Mouse (Mus musculus): ENCODE measurements around the gene Arid1b. TPM values are rescaled to one million over a fixed set of nuclear protein-coding genes. Genes with fewer than 3 reads are reported as not detected.
A peak's percentile ranks its signal among the peaks of the same experiment; 100 is the strongest.

Arid1b gene
- total and polyA plus RNA-seq, 3 experiments = 6.1 to 12.4 (median 9.7) TPM

- Histone ChIP-seq H3K27ac (ENCODE audit: insufficient read depth, low read depth) (no peak overlapping the region), H3K79me2 (replicated peaks; ENCODE audit: control insufficient read depth, extremely low read depth, insufficient read depth, poor library complexity, severe bottlenecking) (no peaks in the 10 kb centered on the region), H3K9me3 (replicated peaks; ENCODE audit: low read length) (no peaks in the 10 kb centered on the region), H3K36me3 (replicated peaks in 1 of 2; ENCODE audit: control insufficient read depth in 1 of 2, insufficient read depth in 1 of 2, low read length in 1 of 2) (peaks cover 0 to 50% of the 10 kb centered on the region in 2 experiments), H3K9ac (ENCODE audit: insufficient read depth, low read depth) (no peak overlapping the region), H3K4me1 (ENCODE audit: control insufficient read depth in 1 of 2, insufficient read depth in 2 of 2) (peaks cover 0 to 68% of the 10 kb centered on the region in 2 experiments; a peak in 2 of 4 replicates), H3K4me2 (ENCODE audit: insufficient read depth, low read depth, poor library complexity, severe bottlenecking) (no peak overlapping the region), H3K4me3 (replicated peaks in 1 of 3; ENCODE audit: low read depth in 2 of 3, low read length in 2 of 3, poor library complexity in 1 of 3) (no peak overlapping the region), H3K27me3 (replicated peaks) (no peaks in the 10 kb centered on the region)
- dilution Hi-C loops (cut with MboI; ENCODE audit: extremely low pct_ligation_motif_present, extremely low pct_unique_long_range_greater_than_20kb, low sequenced_read_pairs) (no loop called here), in situ Hi-C loops (cut with MboI; ENCODE audit: low pct_ligation_motif_present, low pct_unique_long_range_greater_than_20kb, low sequenced_read_pairs) (no loop called here)
- DNase-seq (ENCODE audit: extremely low read depth) = no peak
- no peak for TF ChIP-seq CHD1 (IDR thresholded peaks at IDR 0.05; ENCODE audit: low read depth, low read length)
These were observed 69.5 kb downstream of the Arid1b start for GRCm38 (mm10) chr17:5063471-5064176.

- no peak overlapping the region for H3K9ac ChIP-seq (ENCODE audit: insufficient read depth, low read depth)
- dilution Hi-C loops (cut with MboI; ENCODE audit: extremely low pct_ligation_motif_present, extremely low pct_unique_long_range_greater_than_20kb, low sequenced_read_pairs) (no loop called here), in situ Hi-C loops (cut with MboI; ENCODE audit: low pct_ligation_motif_present, low pct_unique_long_range_greater_than_20kb, low sequenced_read_pairs) (no loop called here)
- DNase-seq (ENCODE audit: extremely low read depth) = no peak
- H3K79me2 ChIP-seq (replicated peaks; ENCODE audit: control insufficient read depth, extremely low read depth, insufficient read depth, poor library complexity, severe bottlenecking) = no peaks in the 10 kb centered on the region; the same call in 1 of the 2 replicates
- H3K27ac ChIP-seq (ENCODE audit: insufficient read depth, low read depth) = no peak overlapping the region
- peaks cover 0 to 64% of the 10 kb centered on the region in 2 experiments; a peak in 2 of 4 replicates for H3K4me1 ChIP-seq (ENCODE audit: control insufficient read depth in 1 of 2, insufficient read depth in 2 of 2)
- no peaks in the 10 kb centered on the region for H3K9me3 ChIP-seq (replicated peaks; ENCODE audit: low read length)
- no peaks in the 10 kb centered on the region for H3K27me3 ChIP-seq (replicated peaks)
- no peak overlapping the region for H3K4me2 ChIP-seq (ENCODE audit: insufficient read depth, low read depth, poor library complexity, severe bottlenecking)
- TF ChIP-seq HCFC1 (IDR thresholded peaks at IDR 0.05; ENCODE audit: low read depth, low read length) = no peak
- no peak for TF ChIP-seq BHLHE40 (IDR thresholded peaks at IDR 0.05; ENCODE audit: low read depth, low read length)
- peak; percentile 35; the same call in 1 of the 2 replicates for TF ChIP-seq SMC3 (IDR thresholded peaks at IDR 0.05; ENCODE audit: low read depth, low read length)
- no peak for TF ChIP-seq EP300 (IDR thresholded peaks at IDR 0.05; ENCODE audit: low read length)
- TF ChIP-seq UBTF (IDR thresholded peaks at IDR 0.05; ENCODE audit: low read depth, low read length) = no peak
- TF ChIP-seq CTCF (conservative IDR thresholded peaks at IDR 0.05 in 1 of 2, IDR thresholded peaks at IDR 0.05 in 1 of 2; ENCODE audit: low read depth in 2 of 2, low read length in 2 of 2) = peak in 1 of 2 experiments; percentile 47; a peak in 2 of 4 replicates
- no peak for TF ChIP-seq TBP (conservative IDR thresholded peaks at IDR 0.05; ENCODE audit: low read depth, low read length)
- TF ChIP-seq JUND (conservative IDR thresholded peaks at IDR 0.05; ENCODE audit: low read depth, low read length) = no peak
- no peak for TF ChIP-seq USF1 (IDR thresholded peaks at IDR 0.05; ENCODE audit: low read depth, low read length)
- TF ChIP-seq RAD21 (IDR thresholded peaks at IDR 0.05; ENCODE audit: low read depth, low read length) = peak; percentile 43
- TF ChIP-seq USF2 (conservative IDR thresholded peaks at IDR 0.05; ENCODE audit: low read depth, low read length) = no peak
- H3K4me3 ChIP-seq (replicated peaks in 1 of 3; ENCODE audit: low read depth in 2 of 3, low read length in 2 of 3, poor library complexity in 1 of 3) = no peak overlapping the region
- H3K36me3 ChIP-seq (replicated peaks in 1 of 2; ENCODE audit: control insufficient read depth in 1 of 2, insufficient read depth in 1 of 2, low read length in 1 of 2) = peaks cover 0 to 42% of the 10 kb centered on the region in 2 experiments
These were observed 70.6 kb downstream of the Arid1b start for GRCm38 (mm10) chr17:5064777-5065176.

- Histone ChIP-seq H3K27ac (ENCODE audit: insufficient read depth, low read depth) (no peak overlapping the region), H3K9me3 (replicated peaks; ENCODE audit: low read length) (no peaks in the 10 kb centered on the region), H3K4me3 (replicated peaks in 1 of 3; ENCODE audit: low read depth in 2 of 3, low read length in 2 of 3, poor library complexity in 1 of 3) (no peak overlapping the region), H3K9ac (ENCODE audit: insufficient read depth, low read depth) (no peak overlapping the region), H3K4me1 (ENCODE audit: control insufficient read depth in 1 of 2, insufficient read depth in 2 of 2) (peaks cover 0 to 59% of the 10 kb centered on the region in 2 experiments; a peak in 2 of 4 replicates), H3K36me3 (replicated peaks in 1 of 2; ENCODE audit: control insufficient read depth in 1 of 2, insufficient read depth in 1 of 2, low read length in 1 of 2) (peaks cover 0 to 40% of the 10 kb centered on the region in 2 experiments), H3K4me2 (ENCODE audit: insufficient read depth, low read depth, poor library complexity, severe bottlenecking) (no peak overlapping the region), H3K79me2 (replicated peaks; ENCODE audit: control insufficient read depth, extremely low read depth, insufficient read depth, poor library complexity, severe bottlenecking) (no peaks in the 10 kb centered on the region; the same call in 1 of the 2 replicates), H3K27me3 (replicated peaks) (no peaks in the 10 kb centered on the region)
- in situ Hi-C loops (cut with MboI; ENCODE audit: low pct_ligation_motif_present, low pct_unique_long_range_greater_than_20kb, low sequenced_read_pairs) (no loop called here), dilution Hi-C loops (cut with MboI; ENCODE audit: extremely low pct_ligation_motif_present, extremely low pct_unique_long_range_greater_than_20kb, low sequenced_read_pairs) (no loop called here)
- no peak for TF ChIP-seq MAFK (IDR thresholded peaks at IDR 0.05; ENCODE audit: insufficient replicate concordance, low read length)
- DNase-seq (ENCODE audit: extremely low read depth) = no peak
These were observed 71.1 kb downstream of the Arid1b start for GRCm38 (mm10) chr17:5065270-5065669.

Measured in CH12.LX (cell line).